Mouse (Mus musculus) thymus, postnatal 4 days (tissue): ENCODE measurements around the gene Gm20379.

Experiments used
- DNase-seq: peaks from one replicate; pipeline ENCODE4 v3.0.0; 2021

Gene Gm20379

GRCm38 (mm10) chr13:92305680-92306079 is at the start of gene Gm20379:
TSS of gene Gm20379 (plus strand) at chr13:92305980.
- DNase-seq: no peak

GRCm38 (mm10) chr13:92261329-92261728 is 44.5 kb upstream of the Gm20379 start:
- DNase-seq: no peak

- DNase-seq: no peak
These were observed 42.2 kb upstream of the Gm20379 start for GRCm38 (mm10) chr13:92263566-92263965.

- no peak for DNase-seq
These were observed 38.7 kb upstream of the Gm20379 start for GRCm38 (mm10) chr13:92267076-92267475.

- DNase-seq: no peak
These were observed 31.2 kb upstream of the Gm20379 start for GRCm38 (mm10) chr13:92274274-92275198.

GRCm38 (mm10) chr13:92275292-92275691 is 30.5 kb upstream of the Gm20379 start:
- DNase-seq: no peak

GRCm38 (mm10) chr13:92277027-92277426 is 28.8 kb upstream of the Gm20379 start:
- DNase-seq: no peak

- no peak for DNase-seq
These were observed 14.2 kb upstream of the Gm20379 start for GRCm38 (mm10) chr13:92291605-92292004.

- no peak for DNase-seq
These were observed 11.9 kb upstream of the Gm20379 start for GRCm38 (mm10) chr13:92293883-92294282.

- no peak for DNase-seq
These were observed 9.3 kb upstream of the Gm20379 start for GRCm38 (mm10) chr13:92296490-92296889.

GRCm38 (mm10) chr13:92297021-92297420 is 8.8 kb upstream of the Gm20379 start:
- DNase-seq: no peak

- no peak for DNase-seq
These were observed 6.3 kb upstream of the Gm20379 start for GRCm38 (mm10) chr13:92299522-92299921.

GRCm38 (mm10) chr13:92301754-92302153 is 4.0 kb upstream of the Gm20379 start:
- no peak for DNase-seq

- no peak for DNase-seq
These were observed 3.3 kb upstream of the Gm20379 start for GRCm38 (mm10) chr13:92302466-92302865.

GRCm38 (mm10) chr13:92303062-92303948 is 2.5 kb upstream of the Gm20379 start:
- no peak for DNase-seq

GRCm38 (mm10) chr13:92304291-92304690 is 1.5 kb upstream of the Gm20379 start:
- DNase-seq: no peak

- DNase-seq: no peak
These were observed 8.8 kb downstream of the Gm20379 start for GRCm38 (mm10) chr13:92314613-92315012.

- DNase-seq: no peak
These were observed 15.0 kb downstream of the Gm20379 start for GRCm38 (mm10) chr13:92320770-92321169.

GRCm38 (mm10) chr13:92326030-92326429 is 20.2 kb downstream of the Gm20379 start:
- no peak for DNase-seq

GRCm38 (mm10) chr13:92328000-92328399 is 22.2 kb downstream of the Gm20379 start:
- no peak for DNase-seq

- DNase-seq: no peak
These were observed 24.8 kb downstream of the Gm20379 start for GRCm38 (mm10) chr13:92330621-92331020.

- DNase-seq: no peak
These were observed 26.5 kb downstream of the Gm20379 start for GRCm38 (mm10) chr13:92332103-92332879.

GRCm38 (mm10) chr13:92336857-92337256 is 31.1 kb downstream of the Gm20379 start:
- no peak for DNase-seq
